Mouse (Mus musculus) thymus, adult 2 months (tissue): ENCODE results near the gene Ganab. TPM values are rescaled to one million over a fixed set of nuclear protein-coding genes. Genes with fewer than 3 reads are reported as not detected.
"Not testable (repeated sequence)": the region's sequence is repeated elsewhere in the genome, so short reads cannot be mapped to it uniquely, and the experiment has no call there.

Source experiments
- DNase-seq: peaks from one replicate; pipeline ENCODE4 v3.0.0; 2021
- H3K27ac ChIP-seq: fragments of 200-500 bp; 2 replicates; pipeline ENCODE4 v1.5.1; 2012; ENCODE audit warnings: low read length, control low read depth; ENCODE audit not compliant: control insufficient read depth, insufficient read depth
- H3K27me3 ChIP-seq: fragments of 200-500 bp; 2 replicates; pipeline ENCODE4 v1.6.1; 2012; ENCODE audit warnings: mild to moderate bottlenecking, low read length, moderate library complexity, mixed read lengths; ENCODE audit not compliant: control insufficient read depth, insufficient read depth
- H3K36me3 ChIP-seq: fragments of 200-500 bp; 2 replicates; pipeline ENCODE4 v1.6.1; 2012; ENCODE audit warnings: mild to moderate bottlenecking, low read length, moderate library complexity; ENCODE audit not compliant: control insufficient read depth, insufficient read depth
- H3K4me1 ChIP-seq: fragments of 200-500 bp; replicated peaks from 2 replicates; pipeline ENCODE4 v1.6.1; 2012; ENCODE audit warnings: low read length; ENCODE audit not compliant: control insufficient read depth, insufficient read depth
- H3K4me3 ChIP-seq: fragments of 200-500 bp; 2 replicates; pipeline ENCODE4 v1.5.1; 2012; ENCODE audit warnings: mild to moderate bottlenecking, low read length, control low read depth, moderate library complexity; ENCODE audit not compliant: control insufficient read depth, insufficient read depth
- CTCF ChIP-seq: fragments of 200-500 bp; IDR thresholded peaks from 2 replicates; pipeline ENCODE4 v1.5.1; 2012; ENCODE audit warnings: mild to moderate bottlenecking, control low read depth, low read length, moderate library complexity, borderline replicate concordance; ENCODE audit not compliant: control insufficient read depth, poor library complexity, insufficient read depth; ENCODE audit errors: extremely low read depth
- POLR2A ChIP-seq: fragments of 200-500 bp; IDR thresholded peaks from 2 replicates; pipeline ENCODE4 v1.6.1; 2012; ENCODE audit warnings: mild to moderate bottlenecking, low read length, control low read depth, moderate library complexity; ENCODE audit not compliant: control insufficient read depth, poor library complexity, insufficient read depth; ENCODE audit errors: extremely low read depth
- WGBS: fragments of 180-500 bp; shearing (Covaris S2); methylation state at CpG from one replicate; pipeline ENCODE4 v1.1.7; 2018; 5-methylcytosine and 5-hydroxymethylcytosine counted together
- polyA plus RNA-seq: library from polyadenylated mRNA; depleted of rRNA; stranded (reverse); fragments of >200 nt; gene quantifications from 2 replicates; pipeline ENCODE4 v1.2.3, GENCODE M21; 2012

Ganab gene
- polyA plus RNA-seq, 1 experiment = 219 TPM

DNA sequence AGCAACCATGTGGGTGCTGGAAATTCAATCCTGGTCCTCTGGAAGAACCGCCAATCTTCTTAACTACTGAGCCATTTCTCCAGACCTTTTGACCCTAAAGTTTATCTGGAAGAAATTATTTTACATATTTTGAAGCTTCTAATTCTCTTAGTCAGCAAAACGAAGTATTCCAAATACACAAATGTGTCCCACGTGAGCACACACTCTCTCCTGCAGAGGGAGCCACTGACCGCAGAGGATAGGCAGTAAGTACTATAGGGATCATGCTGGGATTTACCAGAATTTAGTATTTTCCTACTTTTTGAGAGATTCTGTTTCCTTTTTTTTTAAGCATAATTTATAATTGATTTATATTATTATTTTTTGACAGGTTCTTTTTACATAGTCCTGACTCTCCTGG, 40.2 kb upstream of the Ganab start:
- no peaks in the 10 kb centered on the region for H3K36me3 ChIP-seq
- H3K4me1 ChIP-seq = no peaks in the 10 kb centered on the region
- no peak overlapping the region for H3K4me3 ChIP-seq
- no peaks in the 10 kb centered on the region for H3K27me3 ChIP-seq
- peak; percentile 50 for DNase-seq
- no peak overlapping the region for H3K27ac ChIP-seq
- TF ChIP-seq POLR2A = no peak
- no peak for TF ChIP-seq CTCF
- 33% methylated on average over 4 of the region's 4 CpGs for WGBS

GRCm38 (mm10) chr19:8859018-8859417, 38.9 kb upstream of the Ganab start:
- Histone ChIP-seq H3K4me3 (no peak overlapping the region), H3K36me3 (no peaks in the 10 kb centered on the region), H3K4me1 (no peaks in the 10 kb centered on the region), H3K27me3 (no peaks in the 10 kb centered on the region), H3K27ac (no peak overlapping the region)
- peak; percentile 61 for DNase-seq
- TF ChIP-seq CTCF (no peak), POLR2A (no peak)
- WGBS = 39% methylated on average over 1 of the region's 1 CpGs

GRCm38 (mm10) chr19:8864265-8864664, 33.6 kb upstream of the Ganab start:
- Histone ChIP-seq H3K4me1 (no peaks in the 10 kb centered on the region), H3K27me3 (no peaks in the 10 kb centered on the region), H3K4me3 (no peak overlapping the region), H3K36me3 (no peaks in the 10 kb centered on the region), H3K27ac (no peak overlapping the region)
- no peak for DNase-seq
- 90% methylated on average over 6 of the region's 6 CpGs for WGBS
- TF ChIP-seq POLR2A (no peak), CTCF (no peak)

DNA sequence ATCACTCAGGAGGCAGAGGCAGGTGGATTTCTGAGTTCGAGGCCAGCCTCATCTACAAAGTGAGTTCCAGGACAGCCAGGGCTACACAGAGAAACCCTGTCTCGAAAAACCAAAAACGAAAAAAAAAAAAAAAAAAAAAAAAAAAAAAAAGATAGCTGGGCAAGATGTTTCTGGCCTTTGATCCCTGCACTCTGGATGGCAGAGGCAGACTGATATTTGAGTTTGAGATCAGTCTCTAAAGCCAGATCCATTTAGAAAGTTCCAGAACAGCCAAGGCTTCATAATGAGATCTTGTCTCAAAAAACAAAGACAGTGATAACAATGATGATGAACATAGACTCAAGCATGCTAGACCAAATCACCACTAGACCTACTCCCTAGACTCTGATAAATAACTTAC, 27.5 kb upstream of the Ganab start:
- H3K27ac ChIP-seq, H3K4me1 ChIP-seq, H3K4me3 ChIP-seq, H3K27me3 ChIP-seq, DNase-seq: not testable (repeated sequence)
- H3K36me3 ChIP-seq = peaks cover 18% of the 10 kb centered on the region
- WGBS = 66% methylated on average over 3 of the region's 3 CpGs

- Histone ChIP-seq H3K27me3 (no peaks in the 10 kb centered on the region), H3K27ac (peak overlapping the region; percentile 35), H3K4me1 (peaks cover 9% of the 10 kb centered on the region), H3K36me3 (peaks cover 18% of the 10 kb centered on the region), H3K4me3 (peak overlapping the region; percentile 92)
- no peak for DNase-seq
- TF ChIP-seq CTCF = no peak
- TF ChIP-seq POLR2A = no peak
- WGBS = 24% methylated on average over 9 of the region's 9 CpGs
These were observed 27.0 kb upstream of the Ganab start for GRCm38 (mm10) chr19:8870838-8871237.

DNA sequence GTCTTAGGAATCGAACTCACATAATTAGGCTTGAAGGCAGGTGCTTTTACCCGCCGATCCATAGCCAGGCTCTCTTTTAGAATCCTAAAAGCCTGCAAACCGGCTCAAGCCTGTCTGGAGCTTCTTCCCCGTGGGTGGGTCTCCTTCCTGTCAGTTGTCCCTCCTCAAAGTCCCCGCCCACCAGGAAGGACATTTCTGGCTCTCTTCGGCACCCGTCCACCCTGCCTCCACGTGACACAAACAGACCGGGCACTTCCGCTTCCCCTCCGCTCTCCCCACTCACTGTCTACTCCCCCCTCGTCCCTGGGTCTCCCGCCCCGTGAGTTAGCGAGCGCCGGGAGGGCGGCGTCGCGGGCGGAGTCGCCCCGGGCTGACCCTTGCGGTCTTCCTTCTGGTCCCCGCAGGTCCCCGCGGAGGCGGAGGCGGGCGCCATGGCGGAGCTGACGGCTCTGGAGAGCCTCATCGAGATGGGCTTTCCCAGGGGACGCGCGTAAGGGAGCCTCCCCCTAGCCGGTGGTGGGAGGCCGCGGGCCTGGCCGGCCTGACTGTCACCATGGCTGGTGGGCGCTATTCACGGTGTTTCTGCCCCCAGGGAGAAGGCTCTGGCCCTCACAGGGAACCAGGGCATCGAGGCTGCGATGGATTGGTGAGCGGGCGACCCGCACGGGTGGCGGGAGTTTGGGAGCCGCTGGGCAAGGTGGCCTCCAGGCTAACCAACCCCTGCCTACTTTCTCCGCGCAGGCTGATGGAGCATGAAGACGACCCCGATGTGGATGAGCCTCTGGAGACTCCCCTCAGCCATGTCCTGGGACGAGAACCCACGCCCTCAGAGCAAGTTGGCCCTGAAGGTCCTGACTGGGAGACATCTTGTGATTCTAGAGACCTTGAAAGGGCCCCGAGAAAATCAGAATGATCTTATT, 26.3 kb upstream of the Ganab start, which contains the start of gene Ubxn1:
Ubxn1 (plus strand) TSS at position 230 of the 920 bp plus-strand sequence.
- under 1% methylated on average over 59 of the region's 59 CpGs for WGBS
- Histone ChIP-seq H3K4me3 (peak within 1 kb of the TSS; percentile 92), H3K27ac (peak within 1 kb of the TSS; percentile 35), H3K27me3 (no peaks in the 10 kb centered on the region), H3K36me3 (peaks cover 18% of the 10 kb centered on the region), H3K4me1 (peaks cover 9% of the 10 kb centered on the region)
- DNase-seq = peak; percentile 99
- TF ChIP-seq CTCF (0 out of 2 replicates have a peak, but pooled peaks have one; percentile 21), POLR2A (peak; percentile 63; the same call in 1 of the 2 replicates)
